Mouse (Mus musculus) heart, postnatal 25 days (tissue): Measurements from ENCODE around the gene B3gnt4. TPM values are rescaled to one million over a fixed set of nuclear protein-coding genes. Genes with fewer than 3 reads are reported as not detected.

Experiments used
- DNase-seq: peaks from one replicate; pipeline ENCODE4 v3.0.0; 2022; ENCODE audit warnings: low spot score
- intact Hi-C: fragments of 180-260 bp; cut with DNase I; formaldehyde crosslinking; loops from one replicate; pipeline ENCODE4 v1.15.1; 2025
- microRNA-seq: library from miRNA; unstranded; fragments of <30 nt; microRNA quantifications from one replicate; pipeline ENCODE4 v1.2.0, GENCODE M21; 2022
- total RNA-seq, 2 experiments: library from RNA; stranded (reverse); gene quantifications; 2 replicates each; pipeline ENCODE4 v1.2.3; 2021

B3gnt4 gene
- total RNA-seq, 2 experiments from 2014 or later: not detected

DNA sequence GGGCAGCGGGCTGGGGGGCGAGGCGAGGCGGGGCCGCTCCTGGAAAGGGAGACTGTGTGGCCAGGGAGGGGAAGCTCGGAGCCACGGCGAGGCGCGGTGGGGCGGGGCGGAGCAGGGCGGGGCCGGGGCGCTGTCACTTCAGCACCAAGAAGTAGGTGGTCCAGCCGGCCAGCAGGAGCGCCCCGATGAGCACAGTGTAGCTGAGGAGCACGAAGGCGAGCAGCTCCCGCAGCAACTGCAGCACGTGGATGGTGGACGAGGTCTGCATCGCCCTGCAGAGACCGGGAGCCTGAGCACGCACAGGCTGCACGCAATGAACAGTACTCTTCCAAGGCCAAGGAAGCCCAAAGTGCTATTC lies 14.1 kb downstream of the B3gnt4 start:
- no peak for DNase-seq
- intact Hi-C loops: no loop called here

DNA sequence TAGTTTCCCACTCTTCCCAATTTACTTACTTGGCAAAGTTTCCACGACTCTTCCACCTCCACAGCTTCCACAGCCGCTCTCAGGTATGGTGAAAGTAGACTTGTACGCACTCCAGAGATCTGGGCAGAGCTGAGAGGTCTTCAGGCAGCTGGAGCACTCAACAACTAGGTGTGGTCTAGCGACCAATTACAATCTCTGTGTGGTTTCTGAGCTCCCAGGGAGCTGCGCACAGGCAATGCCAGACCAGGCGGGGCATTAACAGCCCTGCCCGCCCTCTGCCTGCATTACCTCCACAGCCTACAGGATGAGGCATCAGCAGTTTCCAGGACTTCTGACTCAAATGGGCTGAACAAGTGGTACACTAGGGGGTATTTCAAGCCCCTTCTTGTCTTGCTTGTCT lies 15.0 kb downstream of the B3gnt4 start, which contains the start of gene Gm49027:
Gene Gm49027, minus strand, starts transcription at position 208 of the 400 bp plus-strand sequence.
- no peak for DNase-seq
- intact Hi-C loops: no loop called here

DNA sequence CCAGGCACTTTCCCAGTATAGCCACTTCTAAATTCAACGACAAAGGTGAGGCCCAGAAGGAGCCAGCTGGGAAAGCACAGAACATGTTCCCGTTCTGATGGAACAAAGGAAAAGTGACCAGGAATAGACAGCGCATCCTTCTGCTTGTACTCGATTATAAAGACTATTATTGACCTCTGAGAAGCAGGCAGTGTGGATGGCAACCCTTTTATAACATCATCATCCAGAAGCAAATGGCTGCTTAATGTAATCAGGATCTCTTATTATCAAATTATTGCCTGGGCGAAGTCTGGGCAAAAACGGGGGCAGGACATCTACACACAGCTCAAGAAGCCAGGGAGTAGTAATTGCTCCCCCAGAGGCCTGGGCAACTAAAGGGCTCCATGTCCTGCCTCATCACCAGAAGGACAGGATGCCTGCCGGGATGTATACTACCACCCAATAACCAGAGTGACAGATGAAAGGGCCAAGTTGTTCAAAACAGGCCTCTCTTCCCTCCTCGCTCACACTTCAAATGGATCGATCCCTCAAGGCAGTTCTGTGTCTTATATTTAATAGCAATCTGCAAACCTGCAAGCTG lies 15.7 kb downstream of the B3gnt4 start:
- intact Hi-C loops: no loop called here
- DNase-seq: no peak

DNA sequence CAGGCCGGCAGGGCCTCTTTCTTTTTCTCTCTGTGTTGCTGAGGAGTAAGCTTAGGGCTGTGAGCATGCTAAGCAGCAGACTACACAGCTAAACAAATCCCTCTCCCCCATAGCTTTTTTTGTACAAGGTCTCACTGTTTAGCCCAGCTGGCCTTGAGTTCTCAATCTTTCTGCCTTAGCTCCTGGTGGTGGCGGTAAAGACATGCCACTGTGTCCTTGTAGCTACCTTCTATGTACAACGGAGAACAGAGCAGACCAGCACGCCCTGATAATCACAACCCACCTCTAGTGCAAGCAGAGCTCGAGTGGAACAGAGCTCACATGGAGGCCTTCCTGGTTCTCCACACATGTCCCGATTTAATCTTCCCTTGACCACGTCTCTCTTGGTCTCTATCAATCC lies 18.4 kb downstream of the B3gnt4 start:
- intact Hi-C loops: no loop called here
- DNase-seq: no peak

DNA sequence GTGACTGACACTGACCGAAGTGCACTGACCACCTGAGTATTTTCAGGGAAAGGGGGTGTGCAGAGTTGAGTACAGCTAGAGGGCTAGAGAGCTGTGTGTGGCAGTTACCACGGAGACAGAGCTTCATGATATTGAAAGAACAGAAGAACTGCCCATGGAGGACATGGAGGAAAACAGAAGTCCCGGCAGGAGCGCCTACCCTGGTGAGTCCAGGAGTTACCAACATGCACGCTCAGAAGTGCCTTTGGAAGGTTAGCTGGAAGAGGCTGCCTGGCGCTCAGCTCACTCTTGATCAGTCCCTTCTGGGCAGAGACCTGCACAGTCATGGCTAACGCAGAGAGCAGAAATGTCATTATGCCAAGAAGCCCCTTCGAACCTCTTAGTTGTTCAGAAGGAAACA lies 19.8 kb downstream of the B3gnt4 start:
- no peak for DNase-seq
- intact Hi-C loops: loop anchor here (5.0 kb wide), 1 partner anchor 37 kb away; no protein-coding TSS in a partner anchor

DNA sequence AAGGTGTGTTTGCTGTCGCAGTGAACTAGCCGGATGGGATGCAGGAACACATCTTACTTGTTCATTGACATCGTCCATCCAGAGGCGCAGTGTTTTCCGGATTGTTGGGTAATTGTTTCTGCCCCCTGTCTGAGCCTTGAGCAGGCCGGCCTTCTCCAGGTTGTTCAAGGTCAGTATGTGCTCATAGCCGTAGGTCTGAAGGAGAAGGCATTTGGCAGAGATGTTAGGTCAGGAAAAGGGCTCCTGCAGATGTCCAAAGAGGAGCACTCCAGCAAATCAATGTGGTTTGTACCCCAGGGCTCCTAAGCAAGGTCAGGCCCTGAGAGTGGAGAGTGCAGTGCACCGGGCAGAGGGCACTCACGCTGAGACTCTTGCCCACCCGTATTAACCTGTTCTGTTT lies 23.5 kb downstream of the B3gnt4 start:
- DNase-seq: no peak

DNA sequence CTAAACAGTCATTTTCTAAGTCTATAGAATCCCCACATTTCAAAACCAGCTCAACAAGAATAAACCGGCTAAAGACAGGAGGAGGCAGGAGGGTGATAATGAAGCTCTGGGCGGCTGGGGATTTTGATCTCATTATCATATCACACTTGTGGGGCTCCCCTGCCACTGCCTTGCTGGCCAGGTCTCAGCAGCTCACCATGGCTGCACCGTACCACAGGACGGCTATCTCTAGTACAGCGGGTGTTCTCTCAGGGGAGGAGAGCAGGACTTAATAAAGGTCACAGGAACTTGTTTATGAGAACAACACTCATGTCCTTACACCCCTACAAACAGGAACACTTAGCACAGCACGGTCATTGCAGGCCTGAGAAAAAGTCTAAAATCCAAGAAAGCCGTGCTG lies 45.4 kb downstream of the B3gnt4 start:
- no peak for DNase-seq
- intact Hi-C loops: no loop called here

More for the DNA sequence above, 23.5 kb downstream of the B3gnt4 start:
- intact Hi-C loops: loop anchor here (5.0 kb wide), 1 partner anchor 34 kb away; no protein-coding TSS in a partner anchor

DNA sequence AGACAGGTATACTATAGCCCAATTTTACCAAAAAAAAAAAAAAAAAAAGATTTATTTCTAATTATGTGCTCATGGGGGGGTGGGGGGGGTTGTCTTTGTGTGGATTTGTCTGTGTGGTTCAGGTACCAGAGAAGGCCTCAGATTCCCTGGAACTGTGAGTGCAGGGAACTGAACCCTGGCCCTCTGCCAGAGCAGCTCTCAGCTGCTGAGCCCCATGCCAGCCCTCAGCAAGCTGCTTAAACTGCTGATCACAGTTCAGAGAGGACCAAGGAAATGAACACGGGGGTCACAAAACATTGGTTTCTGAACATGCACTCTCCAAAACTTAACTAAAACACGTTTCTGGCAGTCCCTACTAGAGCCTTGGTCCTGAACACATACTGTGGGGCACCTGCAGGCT lies 46.2 kb downstream of the B3gnt4 start:
- intact Hi-C loops: no loop called here
- no peak for DNase-seq

DNA sequence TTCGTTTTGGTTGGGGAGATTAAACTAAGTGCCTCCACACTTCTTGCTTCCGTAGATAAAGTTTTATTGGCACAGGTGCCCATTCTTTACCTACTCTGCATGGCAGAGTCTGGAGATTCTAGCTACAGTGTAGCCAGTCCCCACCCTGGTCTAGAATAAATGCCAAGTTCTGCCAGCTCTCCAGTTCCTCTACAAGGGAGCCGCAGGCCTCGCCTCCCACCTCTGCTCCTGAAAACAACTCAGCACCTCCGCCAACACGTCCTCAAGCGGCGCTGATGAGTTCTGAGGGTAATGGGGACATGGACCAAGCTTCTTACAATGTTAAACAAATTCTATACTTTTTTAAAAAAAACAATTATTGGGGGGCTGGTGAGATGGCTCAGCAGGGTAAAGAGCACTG lies 49.3 kb downstream of the B3gnt4 start:
- DNase-seq: no peak
- intact Hi-C loops: no loop called here

DNA sequence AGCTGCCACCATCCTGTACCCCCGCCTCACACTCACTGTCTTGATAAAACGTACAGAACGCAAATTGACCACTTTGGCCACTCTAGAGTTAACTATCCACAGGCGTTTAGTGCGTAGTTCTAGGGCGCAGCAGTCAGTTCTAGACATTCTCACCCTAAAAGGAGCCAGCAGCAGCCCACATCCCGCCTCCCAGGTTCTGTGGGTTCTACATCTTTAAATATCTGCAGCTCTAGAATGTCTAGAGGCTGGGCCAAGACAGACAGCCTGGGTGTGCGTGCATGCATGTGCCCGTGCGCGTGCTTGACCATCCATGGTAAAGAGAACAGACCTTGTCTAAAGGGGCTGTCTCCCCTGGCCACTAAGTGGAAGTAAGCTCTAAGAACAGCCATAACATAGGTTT lies 50.9 kb downstream of the B3gnt4 start:
- intact Hi-C loops: no loop called here
- DNase-seq: no peak

Small RNA genes lying within 50 kb of the gene (microRNA-seq; reads per million reads assigned to microRNA genes)
- gene Mir7647: 4.4 reads per million, percentile 10 among the genes with 10 or more reads in this experiment

Other genes with a start within 250 kb of the B3gnt4 start
- 1 to 10 TPM; 8.6 to 9.5 TPM for gene Bcl7a, start 166.6 kb upstream of the B3gnt4 start, total RNA-seq
- 10 to 100 TPM; 23.0 to 25.7 TPM for gene Mlxip, start 115.7 kb upstream of the B3gnt4 start, total RNA-seq
- not detected for gene Lrrc43, start 21.2 kb upstream of the B3gnt4 start, total RNA-seq
- not detected for gene Il31, start 21.0 kb upstream of the B3gnt4 start, total RNA-seq
- gene Diablo, start 13.7 kb downstream of the B3gnt4 start, total RNA-seq: 10 to 100 TPM; 64.4 to 71.1 TPM
- gene Gm49027, start 15.0 kb downstream of the B3gnt4 start, total RNA-seq: not detected
- 10 to 100 TPM; 24.8 to 34.0 TPM for gene Vps33a, start 62.6 kb downstream of the B3gnt4 start, total RNA-seq
- 100 to 1,000 TPM; 135 to 152 TPM for gene Clip1, start 174.2 kb downstream of the B3gnt4 start, total RNA-seq
- gene Zcchc8, start 210.6 kb downstream of the B3gnt4 start, total RNA-seq: 10 to 100 TPM; 23.2 to 25.1 TPM
- 10 to 100 TPM; 45.9 to 47.3 TPM for gene Rsrc2, start 239.0 kb downstream of the B3gnt4 start, total RNA-seq
- gene Kntc1, start 239.3 kb downstream of the B3gnt4 start, total RNA-seq: under 1 TPM; 0.56 to 0.86 TPM